Mouse (Mus musculus): ENCODE data around the gene Bcan. TPM values are rescaled to one million over a fixed set of nuclear protein-coding genes. Genes with fewer than 3 reads are reported as not detected.

Gene Bcan
- polyA plus RNA-seq, 1 experiment from 2014 or later, result 1.7 TPM

DNA sequence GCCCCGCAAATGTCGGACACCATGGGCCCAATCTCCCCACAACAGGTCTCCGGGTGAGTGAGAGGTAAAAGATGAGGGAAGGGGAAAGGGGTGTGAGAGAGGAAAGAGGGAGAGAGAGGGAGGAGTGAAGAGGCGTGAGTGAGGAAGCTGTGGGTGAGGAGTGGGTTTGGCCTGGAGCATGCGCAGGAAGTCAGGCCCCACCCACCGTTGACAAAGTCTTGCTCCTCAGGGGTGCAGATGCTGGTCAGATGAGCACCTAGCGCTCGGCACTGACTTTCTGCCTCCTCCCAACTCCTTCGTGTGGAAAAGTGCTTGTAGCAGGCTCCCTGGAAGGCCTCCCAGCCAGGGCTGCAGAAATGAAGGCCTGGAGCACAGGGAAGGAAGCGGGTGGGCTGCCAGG is 10.1 kb downstream of the Bcan start:
- H3K4me2 ChIP-seq, result no peak overlapping the region; the same call in 1 of the 2 replicates
- no peak overlapping the region for H3K27ac ChIP-seq
- no peaks in the 10 kb centered on the region for H3K9me3 ChIP-seq
- peaks cover 33% of the 10 kb centered on the region for H3K4me1 ChIP-seq
- no peak for ATAC-seq (ENCODE audit: low FRiP score)
- H3K27me3 ChIP-seq, result peaks cover 65% of the 10 kb centered on the region
- no peak overlapping the region for H3K4me3 ChIP-seq (replicated peaks)
- WGBS, result 34% methylated on average over 10 of the region's 10 CpGs
- no peaks in the 10 kb centered on the region for H3K36me3 ChIP-seq (replicated peaks)
- no peak overlapping the region for H3K9ac ChIP-seq

DNA sequence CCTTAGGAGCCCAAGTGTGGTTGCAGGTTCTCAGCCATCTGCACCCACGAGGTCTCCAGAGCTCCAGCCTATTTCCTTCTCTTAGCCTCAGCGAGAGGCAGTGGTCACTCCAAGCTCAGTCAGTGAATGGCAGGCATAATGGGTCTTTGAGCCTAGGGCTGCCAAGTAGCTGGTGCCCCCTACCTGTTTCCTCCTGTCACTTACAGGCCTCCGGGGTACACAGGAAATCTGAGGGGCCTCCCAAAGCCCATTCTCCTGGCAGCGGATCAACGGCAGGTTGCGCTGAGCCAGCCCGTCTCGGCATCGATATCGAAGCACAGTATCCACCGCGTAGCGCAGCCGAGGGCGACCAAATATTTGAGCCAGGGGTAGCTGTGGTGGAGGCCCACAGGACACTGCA is 12.0 kb downstream of the Bcan start:
- ATAC-seq (ENCODE audit: low FRiP score), result peak; percentile 1; the same call in 1 of the 2 replicates
- Histone ChIP-seq H3K4me1 (peaks cover 51% of the 10 kb centered on the region), H3K4me3 (replicated peaks) (peak overlapping the region; percentile 39), H3K36me3 (replicated peaks) (no peaks in the 10 kb centered on the region), H3K9me3 (no peaks in the 10 kb centered on the region), H3K9ac (peak overlapping the region; percentile 56), H3K27ac (peak overlapping the region; percentile 80), H3K4me2 (peak overlapping the region; percentile 77), H3K27me3 (peaks cover 46% of the 10 kb centered on the region)
- WGBS, result 7% methylated on average over 15 of the region's 15 CpGs

DNA sequence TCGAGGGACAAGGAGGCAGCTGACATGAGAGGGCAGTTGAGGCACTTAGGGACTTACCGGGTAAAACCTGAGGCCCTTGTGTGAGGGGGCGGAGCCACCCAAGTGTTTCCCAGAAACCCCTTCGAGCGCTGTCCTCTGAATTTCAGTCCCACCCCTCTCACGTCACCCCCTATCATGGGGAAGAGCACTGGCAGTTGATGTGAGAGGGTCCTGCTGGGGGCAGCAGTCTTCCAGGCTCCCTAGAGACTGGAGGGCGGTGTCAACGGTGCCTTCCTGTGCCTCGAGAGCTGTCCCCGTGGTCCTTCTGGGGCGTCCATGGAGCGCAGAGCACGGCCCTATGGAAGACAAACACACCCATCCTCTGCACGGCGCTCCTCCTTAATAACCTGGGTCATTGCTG is 12.4 kb downstream of the Bcan start:
- peak overlapping the region; percentile 77 for H3K4me2 ChIP-seq
- H3K36me3 ChIP-seq (replicated peaks), result no peaks in the 10 kb centered on the region
- H3K4me3 ChIP-seq (replicated peaks), result peak overlapping the region; percentile 39
- H3K9me3 ChIP-seq, result no peaks in the 10 kb centered on the region
- WGBS, result under 1% methylated on average over 15 of the region's 15 CpGs
- H3K27ac ChIP-seq, result peak overlapping the region; percentile 80
- H3K27me3 ChIP-seq, result peaks cover 42% of the 10 kb centered on the region
- ATAC-seq (ENCODE audit: low FRiP score), result peak; percentile 59
- H3K9ac ChIP-seq, result peak overlapping the region; percentile 56
- peaks cover 56% of the 10 kb centered on the region for H3K4me1 ChIP-seq

DNA sequence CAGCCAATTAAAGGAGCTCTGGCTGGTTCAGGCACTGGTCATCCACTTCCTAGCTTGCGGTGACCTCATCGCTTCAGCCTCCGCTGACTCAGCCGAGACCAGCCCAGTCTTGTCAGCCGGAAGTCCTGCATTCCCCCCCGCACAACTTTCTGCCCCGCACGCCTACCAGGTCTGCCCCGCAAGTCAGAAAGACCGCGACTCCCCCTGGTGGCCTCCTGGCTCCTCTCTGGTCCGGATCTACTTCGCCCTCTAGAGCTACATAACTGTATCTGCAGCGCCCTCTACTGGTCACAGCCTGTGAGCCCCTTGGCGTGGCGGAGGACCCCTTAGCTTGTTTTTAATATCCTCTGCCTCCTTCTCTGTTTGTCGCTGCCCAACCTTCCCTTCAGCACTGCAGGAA is 13.2 kb downstream of the Bcan start:
- peaks cover 63% of the 10 kb centered on the region for H3K4me1 ChIP-seq
- WGBS, result 0% methylated on average over 17 of the region's 17 CpGs
- ATAC-seq (ENCODE audit: low FRiP score), result peak; percentile 80
- H3K36me3 ChIP-seq (replicated peaks), result no peaks in the 10 kb centered on the region
- peak overlapping the region; percentile 80 for H3K27ac ChIP-seq
- H3K4me2 ChIP-seq, result peak overlapping the region; percentile 77
- peak overlapping the region; percentile 39 for H3K4me3 ChIP-seq (replicated peaks)
- no peaks in the 10 kb centered on the region for H3K9me3 ChIP-seq
- peaks cover 34% of the 10 kb centered on the region for H3K27me3 ChIP-seq
- H3K9ac ChIP-seq, result peak overlapping the region; percentile 56; the same call in 1 of the 2 replicates

DNA sequence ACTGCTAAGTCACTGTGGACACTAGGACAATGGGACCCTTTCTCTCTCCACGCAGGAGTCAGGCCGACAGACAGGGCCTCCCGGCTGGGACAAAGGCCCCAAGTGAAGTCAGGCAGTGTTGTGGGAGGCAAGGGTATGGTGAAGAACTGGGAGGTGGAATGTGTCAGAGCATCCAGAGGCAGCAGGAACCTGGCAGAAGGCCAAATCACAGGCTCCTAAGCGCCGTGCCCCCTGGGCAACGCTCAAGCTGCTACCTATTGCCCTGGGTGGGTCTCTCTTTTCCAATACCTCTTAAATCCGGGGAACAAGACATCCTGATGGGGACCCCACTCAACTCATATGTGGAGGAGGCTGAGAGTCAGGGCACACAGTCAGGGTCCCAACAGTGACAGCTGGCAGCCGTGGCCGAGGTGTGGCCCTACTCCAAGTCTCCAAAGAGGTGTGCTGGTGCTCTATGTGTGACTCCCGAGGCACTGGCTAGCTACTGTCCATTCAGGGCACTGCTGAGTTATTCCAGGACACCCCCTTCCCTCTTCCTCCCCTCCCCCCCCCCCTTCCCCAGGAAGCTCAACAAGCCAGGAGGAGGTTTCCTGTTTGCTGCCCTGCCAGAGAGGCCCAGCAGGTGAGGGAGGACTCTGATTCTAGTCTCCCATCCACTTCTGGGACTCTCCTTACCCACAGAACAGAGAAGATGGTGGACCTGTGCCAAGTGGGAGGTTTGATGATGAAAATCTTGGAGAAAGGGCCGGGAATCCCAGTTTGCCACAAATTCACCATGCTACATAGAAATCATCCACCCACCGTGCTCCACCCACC is 14.3 kb downstream of the Bcan start:
- H3K9ac ChIP-seq, result peak overlapping the region; percentile 25; the same call in 1 of the 2 replicates
- H3K27ac ChIP-seq, result peak overlapping the region; percentile 66
- peak overlapping the region; percentile 10 for H3K4me2 ChIP-seq
- H3K4me3 ChIP-seq (replicated peaks), result no peak overlapping the region
- H3K4me1 ChIP-seq, result peaks cover 75% of the 10 kb centered on the region
- no peaks in the 10 kb centered on the region for H3K9me3 ChIP-seq
- H3K27me3 ChIP-seq, result peaks cover 24% of the 10 kb centered on the region
- WGBS, result 34% methylated on average over 12 of the region's 12 CpGs
- ATAC-seq (ENCODE audit: low FRiP score), result no peak
- no peaks in the 10 kb centered on the region for H3K36me3 ChIP-seq (replicated peaks)

DNA sequence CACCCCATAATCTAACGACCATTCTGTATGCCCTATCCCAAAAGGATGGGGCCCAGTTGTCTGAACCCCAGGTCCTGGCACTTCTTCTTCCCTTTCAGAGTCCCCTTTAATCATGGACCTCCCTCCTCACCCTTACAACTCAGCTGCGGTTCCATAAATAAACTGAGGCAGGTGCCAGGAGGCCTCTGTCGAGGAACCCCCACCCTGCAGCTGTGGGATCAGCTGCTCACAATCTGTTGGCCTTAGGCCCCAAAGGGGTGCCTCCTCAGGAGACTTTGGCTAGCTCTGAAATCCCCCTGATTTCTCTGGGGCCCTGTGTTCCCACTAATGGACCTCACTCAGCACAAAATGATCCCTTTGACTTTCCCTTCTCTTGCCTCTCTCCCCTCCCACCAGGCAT is 15.9 kb downstream of the Bcan start:
- H3K9ac ChIP-seq, result no peak overlapping the region
- H3K4me2 ChIP-seq, result no peak overlapping the region; the same call in 1 of the 2 replicates
- H3K4me3 ChIP-seq (replicated peaks), result no peak overlapping the region
- 52% methylated on average over 3 of the region's 3 CpGs for WGBS
- H3K9me3 ChIP-seq, result no peaks in the 10 kb centered on the region
- H3K27ac ChIP-seq, result peak overlapping the region; percentile 88; the same call in 1 of the 2 replicates
- H3K27me3 ChIP-seq, result peaks cover 8% of the 10 kb centered on the region
- peaks cover 91% of the 10 kb centered on the region for H3K4me1 ChIP-seq
- ATAC-seq (ENCODE audit: low FRiP score), result no peak
- peaks cover 8% of the 10 kb centered on the region for H3K36me3 ChIP-seq (replicated peaks)

DNA sequence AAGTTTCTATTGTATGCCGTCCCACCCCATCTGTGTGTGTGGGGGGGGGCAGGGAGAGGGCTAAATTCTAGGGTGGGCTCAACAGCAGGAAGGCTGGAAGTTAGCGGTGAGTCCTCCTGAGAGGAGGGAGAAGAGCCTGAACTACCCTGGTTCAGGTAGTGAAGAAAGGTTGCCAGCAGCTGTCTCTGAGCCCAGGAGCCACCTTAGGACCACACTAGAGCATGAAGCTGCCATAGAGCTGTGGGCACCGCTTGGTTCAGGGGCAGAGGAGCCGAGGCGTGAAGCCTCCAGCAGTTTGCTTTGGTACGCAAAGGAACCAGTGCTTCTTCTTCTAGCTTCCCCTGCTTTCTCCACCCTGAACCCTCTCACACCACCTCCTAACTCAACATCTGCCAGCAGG is 16.4 kb downstream of the Bcan start:
- H3K4me2 ChIP-seq, result peak overlapping the region; percentile 41
- peaks cover 3% of the 10 kb centered on the region; the same call in 1 of the 2 replicates for H3K27me3 ChIP-seq
- H3K9me3 ChIP-seq, result no peaks in the 10 kb centered on the region
- no peak for ATAC-seq (ENCODE audit: low FRiP score)
- 46% methylated on average over 6 of the region's 6 CpGs for WGBS
- peak overlapping the region; percentile 88 for H3K27ac ChIP-seq
- H3K4me3 ChIP-seq (replicated peaks), result no peak overlapping the region
- peak overlapping the region; percentile 42 for H3K9ac ChIP-seq
- H3K36me3 ChIP-seq (replicated peaks), result peaks cover 12% of the 10 kb centered on the region
- peaks cover 95% of the 10 kb centered on the region for H3K4me1 ChIP-seq

DNA sequence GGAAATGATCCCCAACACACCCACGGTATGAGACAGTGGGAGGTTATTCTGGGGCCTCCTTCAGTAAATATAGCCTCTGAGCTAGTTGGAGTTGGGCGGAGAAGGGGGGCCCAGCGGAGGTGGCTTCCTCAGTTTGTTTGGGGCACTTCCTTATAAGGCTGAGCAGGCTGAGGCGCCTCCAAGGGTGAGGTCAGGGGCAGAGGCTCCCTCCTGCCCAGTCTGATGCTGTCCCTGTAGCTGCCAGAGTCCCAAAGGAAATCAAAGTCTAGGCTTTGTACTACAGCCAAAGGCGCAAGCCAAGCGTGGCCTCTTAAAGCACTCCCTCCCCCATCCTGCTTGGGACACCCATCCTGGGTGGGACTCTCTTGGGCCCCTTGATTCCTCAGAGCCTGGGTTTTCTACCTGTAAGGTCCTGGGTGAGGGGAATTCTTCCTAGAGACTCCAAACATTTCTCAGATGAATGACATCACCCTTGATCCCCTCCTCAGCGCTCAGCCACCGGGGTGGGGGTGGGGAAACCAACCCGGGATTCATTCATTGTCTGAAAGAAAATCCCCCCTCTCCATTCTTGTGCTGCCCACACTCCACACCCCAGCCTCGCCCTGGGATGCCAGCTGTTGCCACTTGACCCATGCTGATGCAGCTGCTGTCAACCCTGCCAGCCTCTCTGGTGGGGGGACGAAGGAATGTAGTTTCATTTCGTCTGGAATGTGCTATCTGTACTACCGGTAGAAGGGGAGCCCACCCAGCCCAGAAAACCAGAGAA is 17.0 kb downstream of the Bcan start:
- no peaks in the 10 kb centered on the region for H3K9me3 ChIP-seq
- H3K27me3 ChIP-seq, result no peaks in the 10 kb centered on the region; the same call in 1 of the 2 replicates
- H3K9ac ChIP-seq, result peak overlapping the region; percentile 50
- peak overlapping the region; percentile 41 for H3K4me2 ChIP-seq
- H3K4me1 ChIP-seq, result peaks cover 93% of the 10 kb centered on the region
- WGBS, result 3% methylated on average over 13 of the region's 13 CpGs
- peak overlapping the region; percentile 5; the same call in 1 of the 2 replicates for H3K4me3 ChIP-seq (replicated peaks)
- peaks cover 19% of the 10 kb centered on the region for H3K36me3 ChIP-seq (replicated peaks)
- peak; percentile 16 for ATAC-seq (ENCODE audit: low FRiP score)
- H3K27ac ChIP-seq, result peak overlapping the region; percentile 88

DNA sequence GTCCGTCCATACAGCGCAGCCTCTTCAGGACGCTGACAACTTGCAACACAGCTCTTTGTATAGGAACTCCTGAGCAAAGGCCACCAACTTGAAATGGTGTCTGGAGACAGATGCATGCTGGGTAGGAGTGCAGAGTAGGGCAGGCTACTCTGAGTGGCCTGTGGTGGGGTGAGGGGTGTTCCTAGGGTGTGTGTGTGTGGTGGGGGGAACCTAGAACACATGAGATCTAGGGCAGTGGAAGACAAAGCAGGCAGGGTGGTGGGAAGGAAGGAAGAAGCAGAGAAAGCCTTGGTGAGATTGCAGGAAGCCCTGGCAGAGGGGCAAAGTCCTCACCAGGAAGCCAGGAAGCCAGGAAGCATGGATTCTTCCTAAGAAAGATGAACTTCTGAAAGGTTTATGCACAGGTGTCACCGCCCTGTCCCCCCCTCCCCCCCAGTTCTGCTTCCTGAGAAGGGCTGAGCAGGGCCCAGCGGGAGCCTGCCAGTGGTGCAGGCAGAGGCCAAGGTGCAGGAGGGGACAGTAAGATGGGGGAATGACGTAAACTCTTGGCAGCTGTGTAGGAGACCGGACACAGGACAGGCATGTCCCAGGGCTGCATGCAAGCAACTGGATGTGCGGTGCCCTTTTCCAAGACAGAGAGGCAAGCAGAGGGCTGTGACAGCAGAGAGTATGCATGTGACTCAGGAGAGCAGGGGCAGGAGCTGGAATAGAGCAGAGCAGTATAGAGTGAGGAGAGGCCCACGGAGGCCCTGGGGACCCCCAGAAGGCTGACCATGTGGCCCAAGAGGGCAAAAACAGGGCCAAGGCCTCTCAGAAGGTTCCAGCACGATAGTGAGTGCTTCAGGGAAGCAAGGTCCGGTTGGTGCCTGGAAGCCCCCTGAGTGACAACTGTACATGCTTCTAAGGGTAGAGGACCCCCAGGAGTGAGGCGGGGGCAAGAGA is 17.9 kb downstream of the Bcan start:
- H3K4me2 ChIP-seq, result peak overlapping the region; percentile 41; the same call in 1 of the 2 replicates
- peak overlapping the region; percentile 50 for H3K9ac ChIP-seq
- 34% methylated on average over 12 of the region's 12 CpGs for WGBS
- no peaks in the 10 kb centered on the region; the same call in 1 of the 2 replicates for H3K27me3 ChIP-seq
- H3K4me3 ChIP-seq (replicated peaks), result no peak overlapping the region
- ATAC-seq (ENCODE audit: low FRiP score), result no peak
- no peaks in the 10 kb centered on the region for H3K9me3 ChIP-seq
- H3K27ac ChIP-seq, result peak overlapping the region; percentile 88
- H3K36me3 ChIP-seq (replicated peaks), result peaks cover 27% of the 10 kb centered on the region
- H3K4me1 ChIP-seq, result peaks cover 92% of the 10 kb centered on the region

DNA sequence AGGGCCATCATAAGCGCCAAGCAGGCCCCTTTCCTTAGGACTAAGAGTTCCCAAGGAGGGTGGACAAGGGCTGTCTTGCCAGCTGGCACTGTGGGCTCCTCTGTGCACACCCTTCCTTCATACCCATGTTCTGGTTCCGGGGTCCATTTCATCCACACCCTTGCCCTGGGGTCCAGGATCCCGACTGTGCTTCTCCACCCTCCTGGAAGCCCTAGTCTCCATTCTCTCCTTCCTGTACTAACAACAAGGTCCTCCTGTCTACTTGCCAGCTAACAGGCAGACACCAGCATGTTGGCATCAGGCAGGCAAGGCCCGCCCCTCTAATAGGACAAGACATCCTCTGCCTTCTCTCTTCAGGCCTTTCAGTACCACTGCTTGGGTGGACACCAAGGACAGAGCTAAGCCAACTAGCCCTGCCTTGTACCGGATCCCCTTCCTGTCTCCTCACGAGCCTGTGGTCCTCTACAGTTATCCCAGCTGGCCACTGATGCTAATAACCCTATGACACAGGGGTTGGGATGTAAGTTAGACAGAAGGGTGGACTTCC is 18.7 kb downstream of the Bcan start:
- peaks cover 86% of the 10 kb centered on the region for H3K4me1 ChIP-seq
- peaks cover 36% of the 10 kb centered on the region for H3K36me3 ChIP-seq (replicated peaks)
- no peaks in the 10 kb centered on the region; the same call in 1 of the 2 replicates for H3K27me3 ChIP-seq
- no peak overlapping the region for H3K4me3 ChIP-seq (replicated peaks)
- H3K9ac ChIP-seq, result no peak overlapping the region
- H3K4me2 ChIP-seq, result no peak overlapping the region
- H3K9me3 ChIP-seq, result no peaks in the 10 kb centered on the region
- ATAC-seq (ENCODE audit: low FRiP score), result no peak
- peak overlapping the region; percentile 88 for H3K27ac ChIP-seq
- WGBS, result 83% methylated on average over 6 of the region's 6 CpGs

DNA sequence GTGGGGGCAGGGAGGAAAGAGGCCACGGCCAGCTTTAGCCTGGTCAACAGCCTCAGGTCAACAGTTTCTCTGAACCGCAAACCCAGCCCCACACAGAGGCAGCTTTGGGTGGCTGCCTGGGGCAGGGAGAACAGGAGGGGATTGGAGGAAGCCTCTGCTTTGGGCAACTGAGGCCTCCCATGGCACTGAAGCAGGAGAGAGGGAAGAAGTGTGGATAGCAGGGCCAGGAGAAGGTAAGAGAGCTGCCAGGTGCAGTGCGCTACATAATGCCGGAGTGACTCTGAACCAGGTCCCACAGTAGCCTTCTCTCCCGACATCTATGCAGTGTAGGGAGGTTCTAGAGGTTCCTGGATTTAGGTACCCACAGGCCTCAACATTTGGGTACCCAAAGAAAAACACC is 19.3 kb downstream of the Bcan start:
- Histone ChIP-seq H3K27ac (peak overlapping the region; percentile 56), H3K4me3 (replicated peaks) (no peak overlapping the region), H3K36me3 (replicated peaks) (peaks cover 41% of the 10 kb centered on the region), H3K9ac (no peak overlapping the region), H3K27me3 (no peaks in the 10 kb centered on the region; the same call in 1 of the 2 replicates), H3K4me2 (no peak overlapping the region), H3K4me1 (peaks cover 81% of the 10 kb centered on the region), H3K9me3 (no peaks in the 10 kb centered on the region)
- 63% methylated on average over 5 of the region's 5 CpGs for WGBS
- no peak for ATAC-seq (ENCODE audit: low FRiP score)
